Mouse (Mus musculus) CD4-positive, CD25-positive, alpha-beta regulatory T cell, adult 9 weeks (primary cell): ENCODE data around the gene Cyp8b1. TPM values are rescaled to one million over a fixed set of nuclear protein-coding genes. Genes with fewer than 3 reads are reported as not detected.

Experiments
- polyA plus RNA-seq: library from polyadenylated mRNA; unstranded; fragments of 100-300 nt; shearing (Covaris generic); gene quantifications from one replicate; pipeline ENCODE4 v1.2.1, GENCODE M21; 2017

The Cyp8b1 gene
- not detected for polyA plus RNA-seq

GRCm38 (mm10) chr9:121916102-121916501 is at the start of gene Cyp8b1:
TSS of gene Cyp8b1 (minus strand) at chr9:121916305.

DNA sequence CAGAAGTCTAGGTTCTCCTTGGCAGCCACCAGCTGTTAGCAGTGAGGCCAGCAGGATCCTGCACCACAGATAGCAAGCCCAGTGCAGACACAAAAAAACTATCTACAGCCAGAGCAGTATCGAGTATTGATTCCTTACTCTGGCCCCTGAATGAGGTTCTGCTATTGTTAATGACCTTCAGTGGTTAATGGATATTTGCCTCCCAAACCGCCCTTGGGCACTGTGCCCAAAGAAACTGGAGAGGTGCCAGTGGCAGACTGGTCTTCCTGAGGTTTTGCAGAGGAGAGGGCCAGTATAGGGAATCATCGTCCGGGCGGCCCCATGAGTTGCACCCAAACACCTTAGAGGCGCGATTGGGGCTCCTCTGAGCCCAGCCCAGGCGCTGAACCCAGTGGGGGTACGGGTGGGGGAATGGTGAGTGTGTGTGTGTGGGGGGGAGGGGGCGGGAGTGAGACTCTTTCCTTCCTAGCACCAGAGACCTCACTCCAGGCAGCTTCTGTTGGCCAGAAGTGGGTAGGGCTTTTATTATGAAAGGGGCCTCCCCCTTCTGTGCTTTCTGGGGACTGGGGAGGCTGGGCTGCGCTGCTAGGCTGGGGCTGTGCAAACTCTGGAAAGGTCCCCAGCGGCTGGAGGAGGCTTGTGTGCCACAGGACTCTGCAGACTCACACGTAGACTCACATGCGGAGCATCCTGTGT is 34.5 kb upstream of the Cyp8b1 start, which contains the start of gene Fam198a:
Fam198a (plus strand) TSS at position 571 of the 696 bp plus-strand sequence.

GRCm38 (mm10) chr9:121898245-121898644 is 17.9 kb downstream of the Cyp8b1 start, which contains the start of gene Ackr2:
TSS of gene Ackr2 (plus strand) at chr9:121898355.

Other genes starting within 250 kb of the Cyp8b1 start
- 31.7 TPM for gene Sec22c, start 210.8 kb downstream of the Cyp8b1 start, polyA plus RNA-seq
- 40.4 TPM for gene Ss18l2, start 206.0 kb downstream of the Cyp8b1 start, polyA plus RNA-seq
- 102 TPM for gene Nktr, start 197.1 kb downstream of the Cyp8b1 start, polyA plus RNA-seq
- gene Zfp651, start 157.0 kb downstream of the Cyp8b1 start, polyA plus RNA-seq, result 0.24 TPM
- gene Klhl40, start 138.7 kb downstream of the Cyp8b1 start, polyA plus RNA-seq, result not detected
- gene Hhatl, start 123.8 kb downstream of the Cyp8b1 start, polyA plus RNA-seq, result not detected
- gene Ccdc13, start 76.8 kb downstream of the Cyp8b1 start, polyA plus RNA-seq, result not detected
- gene Higd1a, start 57.9 kb downstream of the Cyp8b1 start, polyA plus RNA-seq, result 119 TPM
- not detected for gene Ackr2, start 17.9 kb downstream of the Cyp8b1 start, polyA plus RNA-seq
- not detected for gene Fam198a, start 34.7 kb upstream of the Cyp8b1 start, polyA plus RNA-seq
- 0.45 TPM for gene Pomgnt2, start 80.8 kb upstream of the Cyp8b1 start, polyA plus RNA-seq
- 64.8 TPM for gene Snrk, start 201.0 kb upstream of the Cyp8b1 start, polyA plus RNA-seq